Comparison of ENCODE assay signal across 7 mouse cellular contexts in the genomic region with DNA sequence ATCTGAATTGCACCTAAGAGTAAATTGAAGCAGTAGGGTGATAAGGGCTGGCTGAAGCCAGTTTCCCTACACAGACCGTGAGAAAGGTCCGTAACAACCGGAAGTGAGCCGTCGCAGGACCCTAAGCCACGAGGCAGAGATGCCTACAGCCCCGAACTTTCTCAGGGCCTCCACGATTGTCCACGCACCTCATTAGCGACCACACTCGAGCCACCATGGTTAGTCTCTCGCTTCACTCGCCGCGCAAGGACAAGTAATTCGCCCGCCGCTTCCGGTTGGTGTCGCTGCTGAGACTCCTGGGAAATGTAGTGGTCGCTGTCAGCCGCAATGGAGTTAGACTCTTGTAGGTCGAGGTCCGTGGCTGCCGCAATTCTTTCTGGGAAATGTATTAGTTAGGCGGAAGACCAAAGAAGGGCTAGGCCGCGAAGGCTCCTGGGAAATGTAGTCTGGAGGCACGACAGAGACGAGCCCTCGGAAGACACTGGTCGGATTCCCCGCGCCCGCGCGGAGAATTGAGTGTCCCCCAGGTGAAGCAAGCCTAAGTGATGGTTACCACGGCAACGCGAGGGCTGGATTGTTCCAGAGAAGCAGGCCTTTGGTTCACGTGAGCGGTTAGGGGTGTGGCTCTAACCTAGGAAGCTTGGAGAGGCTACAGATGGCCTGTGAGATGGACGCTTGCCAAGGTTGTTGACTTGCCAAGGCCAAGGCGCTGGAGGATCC. TPM values are rescaled to one million over a fixed set of nuclear protein-coding genes. Genes with fewer than 3 reads are reported as not detected.
DNase-seq lines count a peak whose midpoint lies in the region; ATAC-seq lines count a peak whose summit lies in the region.

TSS of gene 2410015M20Rik (minus strand) at position 320 of the 720 bp plus-strand sequence.

- WGBS in intestine, embryonic 16.5 days: under 1% methylated on average over 44 of the region's 44 CpGs
- WGBS in midbrain, embryonic 11.5 days: under 1% methylated on average over 44 of the region's 44 CpGs

- peak within 1 kb of the TSS; percentile 84 for H3K27ac ChIP-seq in intestine, embryonic 16.5 days (ENCODE audit: low read length)
- no peak within 1 kb of the TSS for H3K27ac ChIP-seq in midbrain, embryonic 11.5 days (ENCODE audit: low read depth, low read length)

- peak within 1 kb of the TSS; percentile 82 for H3K9ac ChIP-seq in intestine, embryonic 16.5 days (ENCODE audit: low read depth, low read length)
- peak within 1 kb of the TSS; percentile 78 for H3K9ac ChIP-seq in midbrain, embryonic 11.5 days (ENCODE audit: low read length)

- peak within 1 kb of the TSS; percentile 81 for H3K4me2 ChIP-seq in intestine, embryonic 16.5 days (ENCODE audit: low read depth, low read length)
- H3K4me2 ChIP-seq in midbrain, embryonic 11.5 days: peak within 1 kb of the TSS; percentile 80

- H3K36me3 ChIP-seq in intestine, embryonic 16.5 days (ENCODE audit: control insufficient read depth, insufficient read depth, low read length): peaks cover 20% of the 10 kb centered on the region
- peaks cover 26% of the 10 kb centered on the region for H3K36me3 ChIP-seq in midbrain, embryonic 11.5 days (ENCODE audit: control insufficient read depth, insufficient read depth, low read length)

- peak; percentile 89 for ATAC-seq in intestine, embryonic 16.5 days
- peak; percentile 87 for ATAC-seq in midbrain, embryonic 11.5 days (ENCODE audit: low FRiP score)

- peak within 1 kb of the TSS; percentile 76 for H3K4me3 ChIP-seq in intestine, embryonic 16.5 days (ENCODE audit: low read length)
- peak within 1 kb of the TSS; percentile 61 for H3K4me3 ChIP-seq in midbrain, embryonic 11.5 days (ENCODE audit: low read depth, low read length)

- peak; percentile 97 for DNase-seq in adrenal gland, adult 8-10 months
- peak; percentile 91 for DNase-seq in embryo, embryonic 9.5 days (ENCODE audit: extremely low spot score)
- peak; percentile 77 to 91 for DNase-seq in gastrocnemius, postnatal 4 days (ENCODE audit: low spot score in 2 of 2)
- peak; percentile 96 to 97 for DNase-seq in left cerebral cortex, postnatal 36 days (ENCODE audit: low spot score in 2 of 2)
- peak; percentile 99 for DNase-seq in midbrain, embryonic 11.5 days (ENCODE audit: low spot score, missing footprints)
- DNase-seq in skeletal muscle tissue, adult 2 months (ENCODE audit: low read depth, low spot score): peak; percentile 96

- no peaks in the 10 kb centered on the region for H3K9me3 ChIP-seq in intestine, embryonic 16.5 days (ENCODE audit: control insufficient read depth, low read length)
- H3K9me3 ChIP-seq in midbrain, embryonic 11.5 days (ENCODE audit: control insufficient read depth, low read length): no peaks in the 10 kb centered on the region

- intact Hi-C loops in left cerebral cortex, postnatal 36 days (cut with DNase I): loop anchor here (5.0 kb wide), 1 partner anchor 153 kb away; the partner anchor contains the start of gene Dus3l

- H3K27me3 ChIP-seq in intestine, embryonic 16.5 days (replicated peaks; ENCODE audit: control insufficient read depth, insufficient read depth, low read length): no peaks in the 10 kb centered on the region
- H3K27me3 ChIP-seq in midbrain, embryonic 11.5 days (ENCODE audit: control insufficient read depth, insufficient read depth, low read length): no peaks in the 10 kb centered on the region

- H3K4me1 ChIP-seq in intestine, embryonic 16.5 days (ENCODE audit: control insufficient read depth, insufficient read depth, low read length): peaks cover 29% of the 10 kb centered on the region
- H3K4me1 ChIP-seq in midbrain, embryonic 11.5 days (ENCODE audit: control insufficient read depth, insufficient read depth, low read length): peaks cover 22% of the 10 kb centered on the region

RNA-seq across cellular contexts. Expression of gene 2410015M20Rik, which starts in this region (rescaled TPM):
- total RNA-seq in adrenal gland, adult 8-10 months (2022): 100 to 1,000 TPM; 245 to 323 (median 277) TPM
- total RNA-seq in gastrocnemius, postnatal 4 days (2021): 100 to 1,000 TPM; 232 to 255 TPM
- polyA plus RNA-seq in intestine, embryonic 16.5 days (2015; fragmentation: Nextera tagmentation; extraction: Ambion mirVana): 316 and 336 TPM in 2 replicates
- total RNA-seq in left cerebral cortex, postnatal 36 days (2021): 100 to 1,000 TPM; 120 to 139 TPM
- 182 and 195 TPM in 2 replicates for polyA plus RNA-seq in midbrain, embryonic 11.5 days (2014; fragmentation: Nextera tagmentation; extraction: Ambion mirVana)
